Mouse (Mus musculus) midbrain, postnatal 0 days (tissue): ENCODE measurements around the gene Ptprf. TPM values are rescaled to one million over a fixed set of nuclear protein-coding genes. Genes with fewer than 3 reads are reported as not detected.

Experiments
- ATAC-seq: fragments of 200-750 bp; cut with Nextera tagmentation; 2 replicates; pipeline ENCODE4 v1.8.0; 2017; ENCODE audit warnings: moderate number of reproducible peaks, mild to moderate bottlenecking, moderate TSS enrichment, moderate library complexity; ENCODE audit not compliant: low FRiP score
- DNase-seq: peaks from one replicate; pipeline ENCODE4 v3.0.0-alpha.2; 2015; ENCODE audit warnings: low spot score
- H3K27ac ChIP-seq: fragments of 300-500 bp; sonication (generic); 2 replicates; pipeline ENCODE4 v1.5.1; 2014; ENCODE audit warnings: low read depth, mild to moderate bottlenecking, low read length, mixed read lengths
- H3K27me3 ChIP-seq: fragments of 300-500 bp; sonication (generic); 2 replicates; pipeline ENCODE4 v1.6.1; 2014; ENCODE audit warnings: low read length, control low read depth, mixed read lengths; ENCODE audit not compliant: insufficient read depth
- H3K36me3 ChIP-seq: fragments of 300-500 bp; sonication (generic); 2 replicates; pipeline ENCODE4 v1.6.1; 2014; ENCODE audit warnings: low read length, control low read depth, mixed read lengths; ENCODE audit not compliant: insufficient read depth
- H3K4me1 ChIP-seq: fragments of 300-500 bp; sonication (generic); 2 replicates; pipeline ENCODE4 v1.6.1; 2014; ENCODE audit warnings: mild to moderate bottlenecking, control low read depth, antibody characterized with exemption, low read length, mixed read lengths; ENCODE audit not compliant: insufficient read depth
- H3K4me2 ChIP-seq: fragments of 300-500 bp; sonication (generic); 2 replicates; pipeline ENCODE4 v1.6.1; 2014; ENCODE audit warnings: low read depth, mild to moderate bottlenecking, low read length, mixed read lengths; ENCODE audit not compliant: poor library complexity, severe bottlenecking
- H3K4me3 ChIP-seq: fragments of 300-500 bp; sonication (generic); 2 replicates; pipeline ENCODE4 v1.5.1; 2014; ENCODE audit warnings: low read depth, mild to moderate bottlenecking, low read length, moderate library complexity
- H3K9ac ChIP-seq: fragments of 300-500 bp; sonication (generic); replicated peaks from 2 replicates; pipeline ENCODE4 v1.6.1; 2014; ENCODE audit warnings: mild to moderate bottlenecking, low read length, moderate library complexity, mixed read lengths; ENCODE audit not compliant: poor library complexity, severe bottlenecking
- H3K9me3 ChIP-seq: fragments of 300-500 bp; sonication (generic); 2 replicates; pipeline ENCODE4 v1.6.1; 2016; ENCODE audit warnings: low read length, control low read depth
- CTCF ChIP-seq: IDR thresholded peaks from 2 replicates; pipeline ENCODE4 v1.5.1; 2016; ENCODE audit warnings: antibody characterized with exemption, mild to moderate bottlenecking
- WGBS: fragments of 180-500 bp; shearing (Covaris S2); extraction: QIAGEN DNeasy Blood & Tissue Kit; methylation state at CpG from one replicate; pipeline ENCODE4 v1.1.7; 2014; 5-methylcytosine and 5-hydroxymethylcytosine counted together
- polyA plus RNA-seq: library from polyadenylated mRNA; unstranded; fragments of >200 nt; fragmentation: Nextera tagmentation; extraction: Ambion mirVana; gene quantifications from 2 replicates; pipeline ENCODE4 v1.2.1, GENCODE M21; 2015
- total RNA-seq: library from RNA; depleted of rRNA; stranded (reverse); fragments of >200 nt; gene quantifications from 2 replicates; pipeline ENCODE4 v1.2.3, GENCODE M21; 2014

Gene Ptprf
- total and polyA plus RNA-seq, 2 experiments from 2014 or later: 48.1 to 186 TPM

DNA sequence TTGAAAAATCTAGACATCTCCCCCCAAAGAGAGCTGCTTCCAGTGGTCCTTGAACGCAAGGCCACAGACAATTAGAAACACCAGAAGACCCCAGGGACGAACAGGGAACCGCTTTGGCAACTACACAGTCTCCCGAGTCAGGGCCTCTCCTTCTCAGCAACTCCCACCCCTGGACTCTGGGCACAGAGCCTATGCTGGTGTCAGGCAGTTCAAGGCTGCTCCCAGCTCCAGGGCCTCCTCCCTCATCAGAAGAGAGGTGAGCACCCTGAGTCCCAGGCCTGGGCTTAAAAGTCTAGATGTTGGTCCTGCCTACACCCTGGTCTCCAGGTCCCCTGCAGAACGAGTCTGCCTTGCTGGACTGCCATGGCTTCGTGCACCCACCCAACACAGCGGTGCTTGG is 10.7 kb downstream of the Ptprf start:
- Histone ChIP-seq H3K9ac (no peak overlapping the region), H3K4me1 (peaks cover 23% of the 10 kb centered on the region), H3K36me3 (peaks cover 9% of the 10 kb centered on the region; the same call in 1 of the 2 replicates), H3K27me3 (no peaks in the 10 kb centered on the region), H3K4me3 (no peak overlapping the region), H3K4me2 (no peak overlapping the region), H3K9me3 (no peaks in the 10 kb centered on the region), H3K27ac (no peak overlapping the region)
- WGBS: 76% methylated on average over 7 of the region's 7 CpGs
- TF ChIP-seq CTCF: no peak
- no peak for ATAC-seq
- no peak for DNase-seq

DNA sequence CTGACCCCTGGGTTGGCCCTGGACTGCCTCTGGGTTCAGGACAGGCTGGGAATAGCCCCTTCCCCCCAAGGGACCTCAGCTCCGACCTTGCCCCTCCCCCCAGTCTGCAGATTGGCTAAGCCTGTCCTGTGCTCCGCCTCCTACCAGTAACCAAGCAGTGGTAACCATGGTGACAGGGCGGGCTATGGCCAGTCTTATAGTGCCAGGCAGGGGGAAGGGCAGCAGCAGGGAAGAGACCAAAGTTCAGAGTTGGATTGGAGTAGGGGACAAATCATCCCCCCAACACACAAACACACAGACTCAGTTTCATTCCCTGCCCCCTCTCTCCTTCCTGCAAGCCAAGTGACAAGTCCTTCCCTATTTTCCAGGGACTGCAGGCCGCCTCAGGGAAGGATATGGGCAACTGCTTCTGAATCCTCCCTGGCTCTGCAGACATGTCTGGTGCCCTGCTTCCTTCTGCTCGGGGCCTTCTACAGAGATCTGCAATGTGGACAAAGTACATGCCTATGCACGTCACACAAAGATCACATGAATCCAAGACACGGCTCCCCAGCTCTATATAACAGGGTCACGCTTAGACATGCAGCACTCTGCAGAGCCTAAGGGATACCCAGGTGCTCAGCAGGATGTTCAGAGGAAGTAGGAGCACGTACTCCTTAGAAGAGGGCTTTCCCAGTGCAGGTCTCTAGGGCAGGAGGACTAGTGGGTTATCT is 14.5 kb downstream of the Ptprf start:
- WGBS: 10% methylated on average over 9 of the region's 9 CpGs
- Histone ChIP-seq H3K9ac (no peak overlapping the region), H3K4me3 (no peak overlapping the region), H3K4me1 (peaks cover 20% of the 10 kb centered on the region), H3K27ac (peak overlapping the region; percentile 64), H3K27me3 (no peaks in the 10 kb centered on the region), H3K36me3 (peaks cover 17% of the 10 kb centered on the region; the same call in 1 of the 2 replicates), H3K9me3 (no peaks in the 10 kb centered on the region), H3K4me2 (peak overlapping the region; percentile 8)
- TF ChIP-seq CTCF: no peak
- ATAC-seq (peak; percentile 93), DNase-seq (peak; percentile 96)

DNA sequence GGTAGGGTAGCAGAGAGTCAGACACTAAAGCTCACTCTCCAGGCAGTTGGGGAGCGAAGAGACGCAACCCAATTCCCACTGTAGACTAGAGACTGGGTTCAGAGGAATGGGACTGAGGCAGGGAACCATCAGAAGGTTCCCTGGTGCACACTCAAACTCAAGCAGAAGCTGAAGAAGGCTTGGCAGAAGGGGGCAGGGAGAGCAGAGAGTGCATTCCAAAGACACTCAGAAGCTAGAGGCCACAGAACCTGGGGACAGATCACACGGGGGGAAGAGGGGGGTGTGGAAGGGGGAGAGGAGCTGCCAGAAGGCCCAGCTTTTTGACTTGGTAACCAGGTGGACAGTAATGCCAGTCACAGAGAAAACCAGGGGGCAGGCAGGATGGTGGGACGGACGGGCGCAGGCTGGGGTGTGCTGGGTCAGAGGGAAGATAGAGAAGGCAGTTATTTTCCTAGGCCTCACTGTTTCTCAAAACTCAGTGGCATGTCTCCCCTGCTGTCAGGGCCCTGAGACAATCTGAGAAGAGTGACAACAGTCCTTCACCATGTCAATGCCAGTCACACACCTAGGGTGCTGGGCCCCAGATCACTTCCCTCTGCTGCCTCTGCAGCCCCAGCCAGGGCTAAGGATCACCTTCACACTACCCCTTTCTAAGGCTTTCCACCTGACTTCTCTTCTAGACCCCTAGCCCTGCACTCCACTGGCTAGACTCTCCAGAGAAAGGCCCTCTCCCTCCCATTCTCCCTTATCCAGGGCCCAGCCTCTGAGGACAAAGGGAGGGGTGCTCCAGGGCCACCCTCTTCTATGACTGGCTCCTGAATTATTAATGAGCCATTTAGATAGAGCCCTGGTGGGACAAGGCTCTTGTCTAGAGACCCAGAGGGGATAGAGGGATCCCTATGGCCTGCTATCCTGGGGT is 15.3 kb downstream of the Ptprf start:
- H3K4me2 ChIP-seq: peak overlapping the region; percentile 8
- no peak for TF ChIP-seq CTCF
- peaks cover 19% of the 10 kb centered on the region for H3K4me1 ChIP-seq
- H3K27ac ChIP-seq: peak overlapping the region; percentile 60
- H3K9ac ChIP-seq: no peak overlapping the region
- no peak overlapping the region for H3K4me3 ChIP-seq
- WGBS: 53% methylated on average over 6 of the region's 6 CpGs
- H3K9me3 ChIP-seq: no peaks in the 10 kb centered on the region
- no peaks in the 10 kb centered on the region for H3K27me3 ChIP-seq
- peaks cover 17% of the 10 kb centered on the region; the same call in 1 of the 2 replicates for H3K36me3 ChIP-seq
- ATAC-seq (peak; percentile 46), DNase-seq (no peak)

DNA sequence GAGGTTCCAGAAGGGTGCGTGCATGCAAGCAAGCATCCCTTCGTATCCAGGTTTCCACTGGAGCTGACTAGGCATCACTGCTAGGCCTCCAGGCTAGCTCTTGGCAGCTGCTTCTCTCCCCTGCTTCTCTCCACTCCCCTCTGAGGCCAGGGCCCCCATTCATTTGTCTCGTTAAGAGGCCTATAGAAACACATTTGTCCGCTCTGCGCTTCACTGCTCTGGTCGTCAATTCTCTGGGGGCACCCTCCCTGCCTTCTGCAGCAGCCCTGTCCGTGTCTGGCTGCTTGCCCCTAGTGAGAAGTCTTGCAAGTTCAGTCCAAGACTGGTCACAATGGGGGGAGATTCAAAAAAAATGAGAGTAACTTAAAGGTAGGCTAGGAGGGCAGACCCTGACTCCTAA is 16.7 kb downstream of the Ptprf start:
- no peak overlapping the region for H3K9ac ChIP-seq
- peaks cover 17% of the 10 kb centered on the region; the same call in 1 of the 2 replicates for H3K36me3 ChIP-seq
- DNase-seq (peak; percentile 73), ATAC-seq (no peak)
- 31% methylated on average over 7 of the region's 7 CpGs for WGBS
- peaks cover 19% of the 10 kb centered on the region for H3K4me1 ChIP-seq
- no peaks in the 10 kb centered on the region for H3K27me3 ChIP-seq
- H3K4me3 ChIP-seq: no peak overlapping the region
- no peak for TF ChIP-seq CTCF
- H3K9me3 ChIP-seq: no peaks in the 10 kb centered on the region
- no peak overlapping the region for H3K27ac ChIP-seq
- H3K4me2 ChIP-seq: no peak overlapping the region

DNA sequence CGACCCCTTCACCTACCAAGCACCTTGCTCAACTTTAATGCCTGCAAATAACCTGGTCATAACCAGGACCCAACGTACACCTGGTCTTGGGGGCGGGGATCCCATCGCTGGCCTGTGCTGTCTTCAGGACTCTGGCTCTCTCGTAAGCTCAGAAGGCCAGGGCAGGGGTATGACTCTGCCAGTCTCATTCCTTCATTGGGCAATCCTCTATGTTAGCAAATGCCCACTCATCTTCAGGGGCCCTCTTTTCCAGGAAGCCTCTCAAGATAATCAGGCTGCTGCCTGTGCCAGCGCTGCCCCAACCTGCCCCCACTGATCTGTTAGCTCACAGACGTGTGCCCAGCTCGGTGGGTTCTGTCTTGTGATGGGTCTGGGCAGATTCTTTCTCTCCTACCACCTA is 17.2 kb downstream of the Ptprf start:
- ATAC-seq: no peak
- Histone ChIP-seq H3K27me3 (no peaks in the 10 kb centered on the region), H3K4me3 (no peak overlapping the region), H3K4me1 (peaks cover 19% of the 10 kb centered on the region), H3K27ac (no peak overlapping the region), H3K9ac (no peak overlapping the region), H3K9me3 (no peaks in the 10 kb centered on the region), H3K36me3 (peaks cover 19% of the 10 kb centered on the region), H3K4me2 (no peak overlapping the region)
- DNase-seq: no peak
- TF ChIP-seq CTCF: no peak
- WGBS: 68% methylated on average over 8 of the region's 8 CpGs

DNA sequence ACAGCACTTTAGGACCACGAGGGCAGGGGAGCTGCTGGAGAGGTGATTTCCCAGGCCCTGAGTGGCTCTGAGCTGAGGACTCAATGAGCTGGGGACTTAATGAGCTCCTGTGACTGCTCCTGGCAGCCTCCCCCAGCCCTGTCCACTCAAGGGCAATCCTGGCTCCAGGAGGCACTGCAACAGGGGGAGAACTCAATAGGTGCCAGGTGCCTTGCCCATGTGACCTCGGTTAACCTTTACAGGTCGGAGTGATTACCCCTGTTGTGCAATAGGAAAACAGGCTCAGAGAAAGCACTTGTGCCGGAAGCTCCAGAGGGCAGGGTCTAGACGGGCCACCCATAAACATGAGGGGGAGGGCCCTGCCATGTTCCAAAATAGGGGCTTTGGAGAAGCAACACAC is 17.7 kb downstream of the Ptprf start:
- TF ChIP-seq CTCF: no peak
- ATAC-seq (no peak), DNase-seq (no peak)
- Histone ChIP-seq H3K9me3 (no peaks in the 10 kb centered on the region), H3K4me2 (no peak overlapping the region), H3K27ac (no peak overlapping the region), H3K27me3 (no peaks in the 10 kb centered on the region), H3K4me3 (no peak overlapping the region), H3K9ac (no peak overlapping the region), H3K36me3 (peaks cover 22% of the 10 kb centered on the region), H3K4me1 (peaks cover 19% of the 10 kb centered on the region)
- WGBS: 49% methylated on average over 5 of the region's 5 CpGs
